Mouse (Mus musculus): ENCODE results near the gene Plac1.
"Not testable (repeated sequence)": the region's sequence is repeated elsewhere in the genome, so short reads cannot be mapped to it uniquely, and the experiment has no call there.

- not testable (repeated sequence) for TF ChIP-seq POLR2A (IDR thresholded peaks at IDR 0.05; ENCODE audit: extremely low read depth, insufficient read depth, low read length); CTCF (IDR thresholded peaks at IDR 0.05; ENCODE audit: low read depth, low read length)
These were observed 31.7 kb upstream of the Plac1 start for GRCm38 (mm10) chrX:53271628-53272027.

All from liver, adult 2 months (tissue).